Mouse (Mus musculus): Measurements from ENCODE around the gene D130043K22Rik. TPM values are rescaled to one million over a fixed set of nuclear protein-coding genes. Genes with fewer than 3 reads are reported as not detected.

The D130043K22Rik gene
- polyA plus RNA-seq, 1 experiment from 2014 or later: 0.34 TPM

- Histone ChIP-seq H3K4me2 (ENCODE audit: low read depth, low read length) (no peak overlapping the region), H3K27ac (replicated peaks; ENCODE audit: low read depth, low read length) (no peak overlapping the region), H3K36me3 (replicated peaks; ENCODE audit: control insufficient read depth, insufficient read depth, low read depth, low read length) (no peaks in the 10 kb centered on the region), H3K9ac (replicated peaks; ENCODE audit: low read length) (no peak overlapping the region), H3K4me3 (ENCODE audit: low read depth, low read length) (no peak overlapping the region), H3K4me1 (ENCODE audit: control insufficient read depth, insufficient read depth, low read length) (no peaks in the 10 kb centered on the region), H3K27me3 (ENCODE audit: control insufficient read depth, insufficient read depth, low read length) (no peaks in the 10 kb centered on the region), H3K9me3 (replicated peaks; ENCODE audit: control insufficient read depth, low read length) (no peaks in the 10 kb centered on the region)
- 89% methylated on average over 6 of the region's 6 CpGs for WGBS
- ATAC-seq (replicated peaks; ENCODE audit: insufficient number of reproducible peaks, low FRiP score, low TSS enrichment, low read depth): no peak
- no peak for DNase-seq (ENCODE audit: low spot score)
These were observed 103.9 kb downstream of the D130043K22Rik start for GRCm38 (mm10) chr13:24948870-24949269.

Other genes with a start within 250 kb of the D130043K22Rik start
- gene Armh2, start 103.9 kb upstream of the D130043K22Rik start, polyA plus RNA-seq (2014; fragmentation: Nextera tagmentation; extraction: Ambion mirVana): not detected in 2 replicates
- gene Gmnn, start 83.2 kb upstream of the D130043K22Rik start, polyA plus RNA-seq (2014; fragmentation: Nextera tagmentation; extraction: Ambion mirVana): 154 and 172 TPM in 2 replicates
- gene BC005537, start 43.5 kb upstream of the D130043K22Rik start, polyA plus RNA-seq (2014; fragmentation: Nextera tagmentation; extraction: Ambion mirVana): 21.0 and 21.2 TPM in 2 replicates
- 71.0 and 72.3 TPM in 2 replicates for gene Acot13, start 13.6 kb upstream of the D130043K22Rik start, polyA plus RNA-seq (2014; fragmentation: Nextera tagmentation; extraction: Ambion mirVana)
- gene Tdp2, start 13.5 kb upstream of the D130043K22Rik start, polyA plus RNA-seq (2014; fragmentation: Nextera tagmentation; extraction: Ambion mirVana): 75.9 and 83.7 TPM in 2 replicates
- 7.5 and 7.8 TPM in 2 replicates for gene Aldh5a1, start 92.5 kb downstream of the D130043K22Rik start, polyA plus RNA-seq (2014; fragmentation: Nextera tagmentation; extraction: Ambion mirVana)
- 0.49 and 0.57 TPM in 2 replicates for gene Gpld1, start 98.0 kb downstream of the D130043K22Rik start, polyA plus RNA-seq (2014; fragmentation: Nextera tagmentation; extraction: Ambion mirVana)
- gene Mrs2, start 175.2 kb downstream of the D130043K22Rik start, polyA plus RNA-seq (2014; fragmentation: Nextera tagmentation; extraction: Ambion mirVana): 23.5 and 29.2 TPM in 2 replicates
- 1.7 and 1.9 TPM in 2 replicates for gene Dcdc2a, start 210.9 kb downstream of the D130043K22Rik start, polyA plus RNA-seq (2014; fragmentation: Nextera tagmentation; extraction: Ambion mirVana)